Mouse (Mus musculus) central nervous system, embryonic 14 days (tissue): Measurements from ENCODE around the gene Tex13c3. TPM values are rescaled to one million over a fixed set of nuclear protein-coding genes. Genes with fewer than 3 reads are reported as not detected.

Source experiments
- polyA plus RNA-seq: library from polyadenylated mRNA; depleted of rRNA; stranded (reverse); fragments of >200 nt; gene quantifications from 2 replicates; pipeline ENCODE4 v1.2.3, GENCODE M21; 2012; rRNA removed

The Tex13c3 gene
- not detected in 2 replicates for polyA plus RNA-seq

GRCm38 (mm10) chrX:19481219-19481618 is at the start of gene Tex13c3:
Gene Tex13c3, minus strand, starts transcription at chrX:19481319.

